Mouse (Mus musculus) neutrophil, adult 5-6 weeks (primary cell): ENCODE results near the gene Mdga1. TPM values are rescaled to one million over a fixed set of nuclear protein-coding genes. Genes with fewer than 3 reads are reported as not detected.

ENCODE experiments used
- ATAC-seq: fragments of 151-379, 151-347 bp; 2 replicates; pipeline ENCODE4 v1.8.0; 2017; ENCODE audit warnings: mild to moderate bottlenecking, moderate TSS enrichment; ENCODE audit not compliant: insufficient number of reproducible peaks, poor library complexity, low FRiP score, severe bottlenecking; ENCODE audit errors: extremely low read depth
- total RNA-seq: library from RNA; stranded (forward); fragments of 200-1000 nt; gene quantifications from 2 replicates; pipeline ENCODE4 v1.2.3, GENCODE M21; 2017

Mdga1 gene
- total RNA-seq, 1 experiment from 2014 or later, result 0.58 TPM

DNA sequence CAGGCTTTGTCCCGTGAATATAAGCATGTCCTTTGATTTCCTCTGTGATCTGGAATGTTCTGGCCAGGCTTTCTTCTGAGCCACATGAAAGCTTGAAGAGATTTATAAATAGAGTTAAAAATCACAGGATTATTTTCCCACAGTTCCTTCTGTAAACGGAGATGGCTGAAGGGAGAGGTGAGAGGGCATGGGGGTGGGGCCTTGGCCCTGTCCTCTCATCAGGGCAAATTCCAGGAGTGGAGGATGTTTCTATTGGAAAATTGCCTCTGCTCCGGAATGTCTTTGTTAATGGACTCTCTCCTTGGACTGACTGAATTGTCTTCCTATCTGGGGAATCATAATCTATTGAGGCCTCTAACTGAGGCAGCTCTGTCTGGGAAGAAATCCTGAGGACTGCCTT lies 15.6 kb upstream of the Mdga1 start:
- ATAC-seq, result no peak

- no peak for ATAC-seq
Observed at GRCm38 (mm10) chr17:29984931-29985330, 15.0 kb upstream of the Mdga1 start.

DNA sequence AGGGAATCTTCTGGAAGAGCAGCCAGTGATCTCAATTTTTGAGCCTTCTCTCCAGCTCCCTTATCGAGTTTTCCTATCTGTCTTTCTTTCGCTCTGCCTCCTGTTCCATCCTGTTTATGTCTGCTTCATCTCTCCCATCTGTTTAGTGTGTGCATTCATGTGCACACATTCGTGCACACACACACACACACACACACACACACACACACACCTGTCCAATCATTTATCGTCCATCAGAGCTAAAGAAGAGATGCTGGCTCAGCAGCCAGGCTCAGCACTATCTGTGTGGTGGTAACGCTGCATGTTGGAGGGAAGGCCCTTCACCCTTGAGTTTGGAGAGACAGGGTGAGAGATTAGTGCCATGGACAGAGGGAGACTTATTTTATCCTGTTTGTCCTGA lies 13.3 kb upstream of the Mdga1 start:
- no peak for ATAC-seq

- no peak for ATAC-seq
Observed at GRCm38 (mm10) chr17:29981568-29981967, 11.7 kb upstream of the Mdga1 start.

DNA sequence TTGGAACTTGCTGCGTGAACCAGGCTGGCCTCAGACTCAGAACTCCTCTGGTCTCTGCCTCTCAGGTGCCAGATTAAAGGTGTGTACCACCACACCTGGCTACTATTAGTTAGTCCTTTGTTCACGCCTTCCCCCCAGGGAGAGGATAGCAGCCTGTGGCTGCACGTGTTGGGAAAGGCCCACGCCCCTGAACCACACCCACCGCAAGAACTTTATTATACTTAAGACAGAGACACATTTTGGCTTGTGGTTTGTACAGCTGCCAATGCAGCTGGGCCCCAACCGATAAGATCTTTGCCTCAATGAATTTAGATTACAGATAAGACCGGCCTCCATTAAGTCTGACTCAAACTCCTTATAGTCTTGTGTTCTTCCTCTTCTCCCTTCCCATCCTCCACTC lies 10.0 kb upstream of the Mdga1 start:
- no peak for ATAC-seq

DNA sequence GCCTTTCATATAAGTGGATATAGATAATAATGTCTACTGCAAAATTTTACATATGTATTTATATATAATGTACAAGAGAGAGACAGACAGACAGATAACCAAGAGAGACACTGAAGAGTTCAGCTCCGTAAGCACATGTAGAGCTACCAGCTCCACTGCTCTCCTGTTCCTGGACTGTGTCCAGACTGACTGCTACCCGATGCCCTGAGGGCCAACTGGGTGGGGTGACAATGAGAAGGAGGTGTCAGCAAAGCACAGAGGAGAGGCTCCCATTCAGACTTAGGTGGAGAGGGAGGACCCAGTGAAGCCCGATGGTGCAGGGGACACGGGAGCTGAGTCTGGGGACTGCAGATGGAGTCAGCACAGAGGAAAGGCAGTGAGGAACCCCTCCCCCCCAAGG lies 9.1 kb upstream of the Mdga1 start:
- no peak for ATAC-seq

GRCm38 (mm10) chr17:29975731-29976130 lies 5.8 kb upstream of the Mdga1 start:
- ATAC-seq, result peak; percentile 50; the same call in 1 of the 2 replicates

GRCm38 (mm10) chr17:29973226-29973625 lies 3.3 kb upstream of the Mdga1 start:
- ATAC-seq, result no peak

- no peak for ATAC-seq
Observed at GRCm38 (mm10) chr17:29971761-29972432, 2.0 kb upstream of the Mdga1 start.

- no peak for ATAC-seq
Observed at GRCm38 (mm10) chr17:29965506-29965905, 4.4 kb downstream of the Mdga1 start.

DNA sequence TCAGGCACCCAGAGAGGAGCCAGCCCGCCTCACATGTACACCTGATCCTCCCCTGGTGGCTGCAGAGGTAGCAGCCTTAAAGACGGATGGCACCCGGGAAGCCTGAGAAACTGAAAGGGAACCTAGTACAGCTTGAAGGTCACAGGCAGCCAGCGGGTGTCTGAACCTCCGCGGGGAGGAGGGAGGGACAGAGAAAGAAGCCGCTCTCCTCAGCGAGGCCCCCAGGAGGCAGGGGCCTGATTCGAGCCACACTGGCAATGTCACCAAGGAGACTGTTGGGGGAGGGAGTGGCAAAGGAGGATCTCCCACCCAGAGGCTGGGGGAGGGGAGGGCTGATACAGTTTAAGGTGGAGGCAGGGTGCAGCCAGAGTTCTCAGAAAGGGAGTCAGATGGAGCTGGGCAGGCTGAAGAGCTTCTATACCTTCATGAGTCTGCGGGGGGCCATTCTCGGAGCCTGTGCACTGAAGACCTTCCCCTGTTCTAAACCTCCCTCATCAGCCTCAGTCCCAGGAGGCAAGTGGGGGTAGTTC lies 6.1 kb downstream of the Mdga1 start:
- peak; percentile 28; the same call in 1 of the 2 replicates for ATAC-seq

- ATAC-seq, result no peak
Observed at GRCm38 (mm10) chr17:29955880-29956279, 14.0 kb downstream of the Mdga1 start.

GRCm38 (mm10) chr17:29954316-29954715 lies 15.6 kb downstream of the Mdga1 start:
- no peak for ATAC-seq

DNA sequence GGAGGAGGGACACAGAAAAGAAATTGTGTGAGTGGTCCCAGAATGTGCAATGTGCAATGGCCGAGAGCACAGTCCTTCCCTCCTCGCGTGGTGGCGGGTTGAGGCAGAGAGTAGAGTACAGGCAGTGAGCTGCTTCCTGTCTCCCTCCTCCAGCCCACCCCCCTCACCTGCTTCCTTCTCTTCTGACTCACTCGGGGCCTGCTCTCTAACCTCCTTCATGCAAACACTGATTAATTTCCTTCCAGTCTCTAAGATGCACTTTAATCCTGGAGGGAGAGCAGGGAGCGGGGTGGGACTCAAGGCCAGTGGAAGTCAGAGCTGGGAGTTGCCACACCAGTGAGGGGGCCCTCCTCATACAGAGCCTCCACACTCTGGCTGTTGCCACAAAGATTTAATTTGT lies 18.8 kb downstream of the Mdga1 start:
- no peak for ATAC-seq

- ATAC-seq, result no peak
Observed at GRCm38 (mm10) chr17:29950574-29950973, 19.3 kb downstream of the Mdga1 start.

DNA sequence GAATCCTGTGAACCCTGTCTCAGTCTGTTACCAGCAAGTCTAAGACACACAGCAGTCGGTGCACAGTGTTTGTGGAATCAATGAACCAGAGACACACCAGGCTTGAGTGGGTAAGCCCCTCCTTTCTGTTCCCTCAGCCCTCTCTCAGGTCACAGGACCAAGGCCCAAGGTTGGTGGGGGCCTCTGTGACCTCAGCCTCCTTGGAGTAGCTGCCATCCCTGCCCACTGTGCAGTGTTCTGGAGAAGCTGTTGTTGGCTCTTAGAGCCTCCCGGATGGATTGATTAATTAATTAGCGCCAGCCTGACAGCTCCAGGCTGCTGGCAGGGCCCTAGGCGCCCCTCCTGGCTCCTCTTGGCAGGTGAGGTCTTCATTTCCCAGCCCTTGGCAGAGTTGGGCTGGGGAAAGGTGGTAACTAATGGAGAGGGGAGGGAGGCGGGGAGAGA lies 22.6 kb downstream of the Mdga1 start:
- no peak for ATAC-seq

DNA sequence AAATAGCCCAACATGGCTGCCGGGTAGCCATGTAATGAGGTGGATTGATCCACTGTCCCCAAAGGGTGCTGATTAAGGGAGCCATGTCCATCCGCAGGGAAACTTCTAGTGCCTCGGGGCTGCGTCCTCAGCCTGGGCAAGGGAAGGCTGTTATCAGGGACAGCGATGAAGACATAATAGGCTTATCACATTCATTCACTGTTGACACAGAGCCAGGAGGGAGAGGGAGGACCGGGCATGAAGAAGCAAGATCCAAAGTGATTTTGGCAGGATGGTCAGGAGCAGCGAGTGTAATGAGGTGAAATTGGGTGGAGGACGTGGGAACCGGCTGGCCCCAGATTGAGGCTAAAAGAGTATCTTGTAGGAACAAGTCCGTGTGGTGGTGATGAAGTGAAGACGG lies 25.5 kb downstream of the Mdga1 start:
- ATAC-seq, result no peak

- ATAC-seq, result no peak
Observed at GRCm38 (mm10) chr17:29939011-29939410, 30.9 kb downstream of the Mdga1 start.

- no peak for ATAC-seq
Observed at GRCm38 (mm10) chr17:29937350-29937781, 32.5 kb downstream of the Mdga1 start.

DNA sequence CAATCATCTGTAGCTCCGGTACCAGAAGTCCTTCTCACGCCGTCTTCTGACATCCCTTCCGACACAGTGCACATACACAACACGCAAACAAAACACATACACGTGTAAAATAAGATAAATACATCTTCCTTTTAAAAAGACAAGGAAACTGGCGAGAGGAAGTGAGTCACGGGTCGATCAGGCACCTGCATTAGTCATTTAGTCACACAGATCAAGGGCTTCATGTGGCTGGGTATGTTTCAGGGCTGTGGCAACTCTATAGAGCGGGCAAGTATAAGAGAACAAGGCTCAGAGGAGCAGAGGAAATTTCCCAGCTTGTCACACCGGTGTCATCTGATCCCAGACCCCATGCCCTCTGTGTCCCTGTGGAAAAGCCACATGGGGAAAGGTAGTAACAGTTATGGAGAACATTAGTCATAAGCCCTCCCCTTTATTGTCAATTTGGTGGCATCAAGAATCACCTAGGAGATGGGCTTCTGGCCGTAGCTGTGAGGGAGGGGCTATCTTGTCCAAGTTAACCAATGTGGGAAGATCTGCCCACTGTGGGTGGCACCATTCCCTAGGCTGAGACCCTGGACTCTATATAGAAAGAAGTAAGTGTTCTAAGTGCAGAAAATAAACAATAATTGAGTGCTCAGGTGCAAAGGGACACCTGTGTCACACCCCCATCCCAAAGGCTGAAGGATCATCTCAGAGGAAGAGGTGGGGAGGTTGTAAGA lies 35.6 kb downstream of the Mdga1 start:
- no peak for ATAC-seq
